Mouse (Mus musculus): Measurements from ENCODE around the gene Klhl21. TPM values are rescaled to one million over a fixed set of nuclear protein-coding genes. Genes with fewer than 3 reads are reported as not detected.

The Klhl21 gene
- polyA plus RNA-seq, 1 experiment from 2014 or later: 11.4 TPM

- H3K9me3 ChIP-seq (replicated peaks; ENCODE audit: control insufficient read depth, low read length): no peaks in the 10 kb centered on the region
- H3K4me2 ChIP-seq: no peak overlapping the region
- no peak for ATAC-seq (replicated peaks; ENCODE audit: insufficient number of reproducible peaks, low FRiP score, low TSS enrichment)
- H3K27me3 ChIP-seq (ENCODE audit: control insufficient read depth, insufficient read depth, low read length): no peaks in the 10 kb centered on the region
- H3K4me3 ChIP-seq (ENCODE audit: low read depth, low read length): no peak overlapping the region
- 65% methylated on average over 3 of the region's 3 CpGs for WGBS (ENCODE audit: insufficient replicate concordance)
- H3K9ac ChIP-seq (ENCODE audit: low read depth, low read length): no peak overlapping the region
- H3K27ac ChIP-seq (ENCODE audit: low read depth, low read length): no peak overlapping the region
- H3K4me1 ChIP-seq (ENCODE audit: control insufficient read depth, insufficient read depth, low read length): peaks cover 4% of the 10 kb centered on the region; the same call in 1 of the 2 replicates
- no peaks in the 10 kb centered on the region for H3K36me3 ChIP-seq (ENCODE audit: control insufficient read depth, insufficient read depth, low read length)
Observed at GRCm38 (mm10) chr4:151999481-151999880, 9.1 kb upstream of the Klhl21 start.

GRCm38 (mm10) chr4:152000906-152001305 lies 7.7 kb upstream of the Klhl21 start:
- Histone ChIP-seq H3K4me2 (no peak overlapping the region), H3K4me1 (ENCODE audit: control insufficient read depth, insufficient read depth, low read length) (0 out of 2 replicates have a peak, but pooled peaks cover 4% of the 10 kb centered on the region), H3K27me3 (ENCODE audit: control insufficient read depth, insufficient read depth, low read length) (no peaks in the 10 kb centered on the region), H3K9me3 (replicated peaks; ENCODE audit: control insufficient read depth, low read length) (no peaks in the 10 kb centered on the region), H3K36me3 (ENCODE audit: control insufficient read depth, insufficient read depth, low read length) (no peaks in the 10 kb centered on the region), H3K9ac (ENCODE audit: low read depth, low read length) (no peak overlapping the region), H3K27ac (ENCODE audit: low read depth, low read length) (no peak overlapping the region), H3K4me3 (ENCODE audit: low read depth, low read length) (no peak overlapping the region)
- WGBS (ENCODE audit: insufficient replicate concordance): 39% methylated on average over 4 of the region's 4 CpGs
- no peak for ATAC-seq (replicated peaks; ENCODE audit: insufficient number of reproducible peaks, low FRiP score, low TSS enrichment)

- 0 out of 2 replicates have a peak, but pooled peaks cover 4% of the 10 kb centered on the region for H3K4me1 ChIP-seq (ENCODE audit: control insufficient read depth, insufficient read depth, low read length)
- H3K9ac ChIP-seq (ENCODE audit: low read depth, low read length): no peak overlapping the region
- H3K27me3 ChIP-seq (ENCODE audit: control insufficient read depth, insufficient read depth, low read length): no peaks in the 10 kb centered on the region
- H3K4me3 ChIP-seq (ENCODE audit: low read depth, low read length): no peak overlapping the region
- H3K4me2 ChIP-seq: no peak overlapping the region
- H3K27ac ChIP-seq (ENCODE audit: low read depth, low read length): no peak overlapping the region
- H3K36me3 ChIP-seq (ENCODE audit: control insufficient read depth, insufficient read depth, low read length): no peaks in the 10 kb centered on the region
- H3K9me3 ChIP-seq (replicated peaks; ENCODE audit: control insufficient read depth, low read length): no peaks in the 10 kb centered on the region
- ATAC-seq (replicated peaks; ENCODE audit: insufficient number of reproducible peaks, low FRiP score, low TSS enrichment): no peak
- 66% methylated on average over 4 of the region's 4 CpGs for WGBS (ENCODE audit: insufficient replicate concordance)
Observed at GRCm38 (mm10) chr4:152001335-152001734, 7.3 kb upstream of the Klhl21 start.

DNA sequence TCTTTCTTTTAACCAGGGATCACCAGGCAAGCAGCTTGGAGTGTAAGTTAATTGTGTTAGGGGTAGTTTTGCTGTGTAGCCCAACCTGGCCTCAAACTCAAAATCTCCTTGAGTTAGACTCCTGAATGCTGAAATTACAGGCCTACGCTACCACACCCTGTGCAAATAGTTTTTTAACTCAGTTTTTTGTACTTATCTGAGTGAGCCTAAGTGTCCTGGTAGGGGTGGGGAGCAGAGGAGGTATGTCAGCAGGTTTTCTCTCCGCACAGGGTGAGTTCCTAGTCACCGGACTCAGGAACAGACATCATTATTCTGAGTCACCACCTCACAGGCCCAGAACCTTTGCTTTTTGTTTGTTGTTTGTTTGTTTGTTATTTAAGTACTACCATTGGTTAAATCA lies 6.5 kb upstream of the Klhl21 start:
- no peaks in the 10 kb centered on the region for H3K36me3 ChIP-seq (ENCODE audit: control insufficient read depth, insufficient read depth, low read length)
- H3K4me3 ChIP-seq (ENCODE audit: low read depth, low read length): no peak overlapping the region
- no peak overlapping the region for H3K4me2 ChIP-seq
- 0 out of 2 replicates have a peak, but pooled peaks cover 7% of the 10 kb centered on the region for H3K4me1 ChIP-seq (ENCODE audit: control insufficient read depth, insufficient read depth, low read length)
- no peak for ATAC-seq (replicated peaks; ENCODE audit: insufficient number of reproducible peaks, low FRiP score, low TSS enrichment)
- H3K9me3 ChIP-seq (replicated peaks; ENCODE audit: control insufficient read depth, low read length): no peaks in the 10 kb centered on the region
- no peak overlapping the region for H3K9ac ChIP-seq (ENCODE audit: low read depth, low read length)
- no peaks in the 10 kb centered on the region for H3K27me3 ChIP-seq (ENCODE audit: control insufficient read depth, insufficient read depth, low read length)
- WGBS (ENCODE audit: insufficient replicate concordance): 87% methylated on average over 3 of the region's 3 CpGs
- H3K27ac ChIP-seq (ENCODE audit: low read depth, low read length): no peak overlapping the region

DNA sequence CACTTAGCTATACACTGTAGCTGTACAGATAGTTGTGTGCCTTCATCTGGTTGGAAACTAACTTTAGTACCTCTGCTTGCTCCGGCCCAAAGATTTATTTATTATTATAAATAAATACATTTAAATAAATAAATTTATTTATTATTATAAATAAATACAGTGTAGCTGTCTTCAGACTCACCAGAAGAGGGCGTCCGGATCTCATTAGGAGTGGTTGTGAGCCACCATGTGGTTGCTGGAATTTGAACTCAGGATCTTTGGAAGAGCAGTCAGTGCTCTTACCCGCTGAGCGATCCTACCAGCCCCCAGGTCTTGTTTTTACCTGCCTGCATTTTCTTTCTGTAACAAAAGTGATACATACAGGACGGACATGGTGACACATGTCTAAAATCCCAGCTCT lies 2.5 kb upstream of the Klhl21 start:
- Histone ChIP-seq H3K4me3 (ENCODE audit: low read depth, low read length) (no peak overlapping the region), H3K4me2 (no peak overlapping the region), H3K27ac (ENCODE audit: low read depth, low read length) (no peak overlapping the region; the same call in 1 of the 2 replicates), H3K4me1 (ENCODE audit: control insufficient read depth, insufficient read depth, low read length) (peaks cover 23% of the 10 kb centered on the region; the same call in 1 of the 2 replicates), H3K9me3 (replicated peaks; ENCODE audit: control insufficient read depth, low read length) (no peaks in the 10 kb centered on the region), H3K9ac (ENCODE audit: low read depth, low read length) (no peak overlapping the region), H3K27me3 (ENCODE audit: control insufficient read depth, insufficient read depth, low read length) (no peaks in the 10 kb centered on the region), H3K36me3 (ENCODE audit: control insufficient read depth, insufficient read depth, low read length) (no peaks in the 10 kb centered on the region)
- ATAC-seq (replicated peaks; ENCODE audit: insufficient number of reproducible peaks, low FRiP score, low TSS enrichment): no peak
- 72% methylated on average over 6 of the region's 6 CpGs for WGBS (ENCODE audit: insufficient replicate concordance)

- Histone ChIP-seq H3K36me3 (ENCODE audit: control insufficient read depth, insufficient read depth, low read length) (no peaks in the 10 kb centered on the region; the same call in 1 of the 2 replicates), H3K27me3 (ENCODE audit: control insufficient read depth, insufficient read depth, low read length) (no peaks in the 10 kb centered on the region), H3K9ac (ENCODE audit: low read depth, low read length) (no peak overlapping the region), H3K4me1 (ENCODE audit: control insufficient read depth, insufficient read depth, low read length) (peaks cover 30% of the 10 kb centered on the region), H3K9me3 (replicated peaks; ENCODE audit: control insufficient read depth, low read length) (no peaks in the 10 kb centered on the region), H3K27ac (ENCODE audit: low read depth, low read length) (peak overlapping the region; percentile 96), H3K4me3 (ENCODE audit: low read depth, low read length) (no peak overlapping the region), H3K4me2 (peak overlapping the region; percentile 99)
- 37% methylated on average over 3 of the region's 3 CpGs for WGBS (ENCODE audit: insufficient replicate concordance)
- no peak for ATAC-seq (replicated peaks; ENCODE audit: insufficient number of reproducible peaks, low FRiP score, low TSS enrichment)
Observed at GRCm38 (mm10) chr4:152006812-152007211, 1.8 kb upstream of the Klhl21 start.

DNA sequence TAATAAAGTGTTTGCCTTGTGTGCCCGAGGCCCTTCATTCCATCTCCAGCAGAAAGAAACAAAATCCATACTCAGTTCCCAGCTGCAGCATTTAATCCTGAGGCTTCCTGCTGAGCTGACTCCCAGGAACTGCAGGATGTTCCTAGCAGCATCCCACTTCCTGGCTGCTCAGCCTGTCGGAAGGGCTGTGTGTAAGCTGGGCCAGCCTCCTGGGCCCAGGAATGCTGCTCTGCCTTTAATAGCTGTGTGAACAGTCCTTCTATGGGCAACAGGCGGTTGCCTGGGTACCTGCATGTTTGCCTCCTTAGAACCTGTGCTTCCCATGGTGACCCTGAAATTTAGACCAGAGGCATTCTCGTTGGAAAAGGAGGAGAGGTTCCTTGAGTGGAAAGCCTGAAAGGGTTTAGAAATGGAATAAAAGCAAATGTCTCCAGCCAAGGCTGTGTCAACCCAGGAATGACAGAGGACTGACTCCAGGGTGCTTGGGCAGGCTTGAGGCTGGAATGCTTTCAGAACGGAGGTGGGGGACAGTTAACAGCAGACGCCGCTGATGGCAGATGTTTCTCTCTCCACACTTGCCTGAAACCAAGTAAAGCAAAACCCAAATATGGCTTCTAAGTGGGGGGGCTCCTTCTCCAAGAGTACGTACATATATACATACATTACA lies 989 bp upstream of the Klhl21 start:
- H3K27me3 ChIP-seq (ENCODE audit: control insufficient read depth, insufficient read depth, low read length): no peaks in the 10 kb centered on the region
- peak overlapping the region; percentile 99 for H3K4me2 ChIP-seq
- H3K27ac ChIP-seq (ENCODE audit: low read depth, low read length): peak overlapping the region; percentile 96
- peak overlapping the region; percentile 91 for H3K4me3 ChIP-seq (ENCODE audit: low read depth, low read length)
- WGBS (ENCODE audit: insufficient replicate concordance): 8% methylated on average over 8 of the region's 8 CpGs
- peaks cover 2% of the 10 kb centered on the region; the same call in 1 of the 2 replicates for H3K36me3 ChIP-seq (ENCODE audit: control insufficient read depth, insufficient read depth, low read length)
- peaks cover 38% of the 10 kb centered on the region for H3K4me1 ChIP-seq (ENCODE audit: control insufficient read depth, insufficient read depth, low read length)
- no peaks in the 10 kb centered on the region for H3K9me3 ChIP-seq (replicated peaks; ENCODE audit: control insufficient read depth, low read length)
- H3K9ac ChIP-seq (ENCODE audit: low read depth, low read length): peak overlapping the region; percentile 94
- 0 out of 2 replicates have a peak, but pooled peaks have one; percentile 27 for ATAC-seq (replicated peaks; ENCODE audit: insufficient number of reproducible peaks, low FRiP score, low TSS enrichment)

DNA sequence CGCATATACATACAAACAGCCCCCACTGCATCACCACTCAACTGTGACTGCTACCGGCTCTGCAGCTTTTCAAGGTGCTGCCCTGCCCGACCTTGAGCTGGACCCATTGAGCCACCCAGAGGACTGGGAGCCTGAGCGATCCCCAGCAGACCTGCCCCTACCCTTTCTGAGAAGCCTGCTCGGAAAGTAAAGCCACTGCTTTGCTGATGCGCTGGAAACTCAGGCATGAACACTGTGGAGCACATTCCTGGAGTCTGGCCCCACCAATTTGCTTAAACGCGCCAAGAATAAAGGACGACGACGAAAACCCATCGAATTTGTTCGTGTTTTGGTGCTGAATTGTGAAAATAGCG lies 479 bp upstream of the Klhl21 start:
- H3K4me1 ChIP-seq (ENCODE audit: control insufficient read depth, insufficient read depth, low read length): peaks cover 43% of the 10 kb centered on the region
- under 1% methylated on average over 14 of the region's 14 CpGs for WGBS (ENCODE audit: insufficient replicate concordance)
- peak overlapping the region; percentile 94 for H3K9ac ChIP-seq (ENCODE audit: low read depth, low read length)
- peak overlapping the region; percentile 91 for H3K4me3 ChIP-seq (ENCODE audit: low read depth, low read length)
- peak overlapping the region; percentile 96 for H3K27ac ChIP-seq (ENCODE audit: low read depth, low read length)
- ATAC-seq (replicated peaks; ENCODE audit: insufficient number of reproducible peaks, low FRiP score, low TSS enrichment): no peak; the same call in 1 of the 2 replicates
- H3K27me3 ChIP-seq (ENCODE audit: control insufficient read depth, insufficient read depth, low read length): no peaks in the 10 kb centered on the region
- H3K4me2 ChIP-seq: peak overlapping the region; percentile 99
- H3K9me3 ChIP-seq (replicated peaks; ENCODE audit: control insufficient read depth, low read length): no peaks in the 10 kb centered on the region
- H3K36me3 ChIP-seq (ENCODE audit: control insufficient read depth, insufficient read depth, low read length): peaks cover 5% of the 10 kb centered on the region

All from heart, embryonic 11.5 days (tissue).